In the genomic region with DNA sequence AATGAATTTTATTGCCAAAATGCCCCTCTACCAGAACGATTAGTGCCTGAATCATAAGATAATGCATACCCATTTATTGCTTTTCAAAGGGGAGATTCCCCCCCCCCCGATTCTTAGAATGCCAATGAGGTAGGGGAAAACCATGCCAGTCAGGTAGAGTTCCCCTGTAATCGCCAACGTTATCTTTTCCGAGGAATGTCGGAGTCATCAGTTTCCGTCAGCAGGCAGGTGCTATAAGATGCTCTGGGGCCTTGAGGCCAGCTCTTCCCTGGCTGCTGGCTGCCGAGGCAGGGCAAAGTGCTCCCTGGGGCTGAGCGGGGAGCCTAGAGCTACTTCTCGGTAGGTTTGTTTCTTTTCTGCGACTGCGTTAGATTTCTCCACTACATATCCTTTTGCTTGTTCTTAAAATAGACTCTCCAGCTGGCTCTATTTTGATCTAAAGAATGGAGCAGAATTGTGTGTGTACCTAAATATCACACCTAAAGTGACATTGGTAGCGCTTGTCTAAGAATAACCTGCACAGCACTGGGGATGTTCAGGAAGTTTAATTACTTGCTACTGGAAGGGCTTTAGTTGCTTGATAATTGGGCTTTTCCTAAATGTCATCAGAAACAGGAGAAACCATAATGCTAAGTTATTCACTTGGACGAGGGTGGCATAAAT, we compare ENCODE assay signal across 27 mouse cellular contexts. TPM values are rescaled to one million over a fixed set of nuclear protein-coding genes. Genes with fewer than 3 reads are reported as not detected.
A peak's percentile ranks its signal among the peaks of the same experiment; 100 is the strongest.
DNase-seq lines count a peak whose midpoint lies in the region; ATAC-seq and TF ChIP-seq lines count a peak whose summit lies in the region.
"Had no signal": no experiment of that assay in that cellular context is flagged by ENCODE, and none has a peak within 500 bp of the region (broad histone marks: within the 10 kb centered on the region; RNA-seq: fewer than 3 reads in every experiment).

No protein-coding gene starts in this region.

- H3K27ac ChIP-seq in forebrain, postnatal 0 days (ENCODE audit: low read depth, low read length): no peak overlapping the region
- no peak overlapping the region for H3K27ac ChIP-seq in forebrain, embryonic 16.5 days (ENCODE audit: low read length)
- H3K27ac ChIP-seq in heart, embryonic 15.5 days: no peak overlapping the region; the same call in 1 of the 2 replicates
- H3K27ac ChIP-seq: embryonic facial prominence, embryonic 10.5 days; forebrain, embryonic 15.5 days; hindbrain, embryonic 15.5 days; intestine, embryonic 15.5 days; liver, embryonic 14.5 days; midbrain, embryonic 13.5 days; stomach, embryonic 15.5 days had no signal

- no peaks in the 10 kb centered on the region for H3K9me3 ChIP-seq in forebrain, postnatal 0 days (ENCODE audit: low read length)
- no peaks in the 10 kb centered on the region for H3K9me3 ChIP-seq in forebrain, embryonic 16.5 days (ENCODE audit: control insufficient read depth, low read length)
- H3K9me3 ChIP-seq in heart, embryonic 15.5 days (replicated peaks): no peaks in the 10 kb centered on the region
- H3K9me3 ChIP-seq: embryonic facial prominence, embryonic 10.5 days; forebrain, embryonic 15.5 days; hindbrain, embryonic 15.5 days; intestine, embryonic 15.5 days; limb, embryonic 15.5 days; midbrain, embryonic 13.5 days; stomach, embryonic 15.5 days had no signal

- no peaks in the 10 kb centered on the region for H3K4me1 ChIP-seq in forebrain, postnatal 0 days (ENCODE audit: insufficient read depth)
- H3K4me1 ChIP-seq in forebrain, embryonic 16.5 days (replicated peaks; ENCODE audit: control insufficient read depth, insufficient read depth, low read length): peaks cover 2% of the 10 kb centered on the region; the same call in 1 of the 2 replicates
- peaks cover 17% of the 10 kb centered on the region for H3K4me1 ChIP-seq in heart, embryonic 15.5 days (replicated peaks)
- H3K4me1 ChIP-seq: intestine, embryonic 15.5 days; midbrain, embryonic 13.5 days had no signal

- H3K4me3 ChIP-seq in forebrain, postnatal 0 days (ENCODE audit: low read depth, low read length): no peak overlapping the region
- no peak overlapping the region for H3K4me3 ChIP-seq in forebrain, embryonic 16.5 days (replicated peaks; ENCODE audit: low read length)
- H3K4me3 ChIP-seq in heart, embryonic 15.5 days: no peak overlapping the region
- H3K4me3 ChIP-seq: embryonic facial prominence, embryonic 10.5 days; forebrain, embryonic 15.5 days; hindbrain, embryonic 15.5 days; intestine, embryonic 15.5 days; limb, embryonic 15.5 days; megakaryocyte, embryonic 14.5 days; midbrain, embryonic 13.5 days; stomach, embryonic 15.5 days had no signal

- no peak overlapping the region for H3K4me2 ChIP-seq in forebrain, postnatal 0 days (ENCODE audit: low read depth)
- H3K4me2 ChIP-seq in forebrain, embryonic 16.5 days (ENCODE audit: low read length): no peak overlapping the region
- H3K4me2 ChIP-seq in heart, embryonic 15.5 days: 0 out of 2 replicates have a peak overlapping the region, but pooled peaks have one; percentile 6
- H3K4me2 ChIP-seq: forebrain, embryonic 15.5 days; hindbrain, embryonic 15.5 days; intestine, embryonic 15.5 days; limb, embryonic 15.5 days; lung, embryonic 14.5 days; midbrain, embryonic 13.5 days; stomach, embryonic 15.5 days had no signal

- ATAC-seq in forebrain, postnatal 0 days: no peak
- ATAC-seq in forebrain, embryonic 16.5 days: no peak
- ATAC-seq in heart, embryonic 15.5 days (replicated peaks; ENCODE audit: insufficient number of reproducible peaks, insufficient read depth, low FRiP score, low read depth): no peak
- ATAC-seq: forebrain, embryonic 15.5 days; intestine, embryonic 15.5 days; midbrain, embryonic 13.5 days had no signal

- peak; percentile 44 for DNase-seq in forebrain, postnatal 0 days
- DNase-seq in heart, adult 18-20 months: no peak
- peak; percentile 6 for DNase-seq in right cerebral cortex, adult 18-20 months
- DNase-seq in right cerebral cortex, postnatal 4 days: no peak
- no peak for DNase-seq in kidney, postnatal 10 days
- DNase-seq: adrenal gland, postnatal 14 days; cerebellum, adult 11 months; cerebellum, adult 9-11 months; gastrocnemius, postnatal 14 days; heart, adult 11 months; kidney, postnatal 36 days; lung, embryonic 14.5 days; thymus, adult 18-20 months; thymus, postnatal 36 days had no signal

- H3K27me3 ChIP-seq in forebrain, postnatal 0 days (ENCODE audit: insufficient read depth, low read length): no peaks in the 10 kb centered on the region
- H3K27me3 ChIP-seq in forebrain, embryonic 16.5 days (replicated peaks; ENCODE audit: control insufficient read depth, insufficient read depth, low read length): no peaks in the 10 kb centered on the region
- no peaks in the 10 kb centered on the region for H3K27me3 ChIP-seq in heart, embryonic 15.5 days
- H3K27me3 ChIP-seq: forebrain, embryonic 15.5 days; hindbrain, embryonic 15.5 days; intestine, embryonic 15.5 days; limb, embryonic 15.5 days; megakaryocyte, embryonic 14.5 days; midbrain, embryonic 13.5 days; stomach, embryonic 15.5 days had no signal

- no peak for TF ChIP-seq CTCF in forebrain, postnatal 0 days (IDR thresholded peaks at IDR 0.05; ENCODE audit: low read depth)

- no peak overlapping the region for H3K9ac ChIP-seq in forebrain, postnatal 0 days
- no peak overlapping the region for H3K9ac ChIP-seq in forebrain, embryonic 16.5 days (replicated peaks; ENCODE audit: low read depth, low read length)
- no peak overlapping the region for H3K9ac ChIP-seq in heart, embryonic 15.5 days
- H3K9ac ChIP-seq: forebrain, embryonic 15.5 days; hindbrain, embryonic 15.5 days; intestine, embryonic 15.5 days; limb, embryonic 15.5 days; liver, embryonic 14.5 days; lung, embryonic 14.5 days; midbrain, embryonic 13.5 days; stomach, embryonic 15.5 days had no signal

- H3K36me3 ChIP-seq in forebrain, postnatal 0 days (ENCODE audit: insufficient read depth): no peaks in the 10 kb centered on the region
- no peaks in the 10 kb centered on the region for H3K36me3 ChIP-seq in forebrain, embryonic 16.5 days (ENCODE audit: control insufficient read depth, insufficient read depth)
- H3K36me3 ChIP-seq in heart, embryonic 15.5 days: no peaks in the 10 kb centered on the region
- H3K36me3 ChIP-seq: embryonic facial prominence, embryonic 10.5 days; forebrain, embryonic 15.5 days; hindbrain, embryonic 15.5 days; intestine, embryonic 15.5 days; limb, embryonic 15.5 days; midbrain, embryonic 13.5 days; stomach, embryonic 15.5 days had no signal

- 68% methylated on average over 14 of the region's 14 CpGs for WGBS in forebrain, postnatal 0 days
- 83% methylated on average over 14 of the region's 14 CpGs for WGBS in forebrain, embryonic 16.5 days
- WGBS in heart, embryonic 15.5 days: 58% methylated on average over 14 of the region's 14 CpGs

RNA-seq across cellular contexts. Expression of gene Kcnj15, which starts 35.6 kb away (rescaled TPM):
- total RNA-seq in forebrain, postnatal 0 days (2014; rRNA removed): 0.08 and 0.19 TPM in 2 replicates
- 0.06 TPM in 1 of 2 replicates, not detected in the other for polyA plus RNA-seq in forebrain, postnatal 0 days (2015; fragmentation: Nextera tagmentation; extraction: Ambion mirVana)
- polyA plus RNA-seq in forebrain, embryonic 16.5 days (2015; fragmentation: Nextera tagmentation; extraction: Ambion mirVana): 0.14 TPM in 1 of 2 replicates, not detected in the other
- polyA plus RNA-seq in heart, embryonic 15.5 days (2015; fragmentation: Nextera tagmentation; extraction: Ambion mirVana): 3.4 and 3.8 TPM in 2 replicates
- total RNA-seq in heart, adult 18-20 months (2021): 1 to 10 TPM; 1.1 to 1.4 TPM
- total RNA-seq: common myeloid progenitor, adult 5-6 weeks; hematopoietic stem cell, adult 5-6 weeks had no signal

Comparison
In these comparisons a context has a peak if more than half of its experiments do, and no peak if none do; other contexts are left out.
1. DNase-seq: peak in forebrain, postnatal 0 days (single experiment) and right cerebral cortex, adult 18-20 months (single experiment); none in heart, adult 18-20 months (0 of 2), right cerebral cortex, postnatal 4 days (single experiment) and kidney, postnatal 10 days (single experiment).